Mouse (Mus musculus) liver, embryonic 14 days (tissue): ENCODE data around the gene Gm3646. TPM values are rescaled to one million over a fixed set of nuclear protein-coding genes. Genes with fewer than 3 reads are reported as not detected.

ENCODE experiments used
- polyA plus RNA-seq: library from polyadenylated mRNA; depleted of rRNA; stranded (reverse); fragments of >200 nt; gene quantifications from 2 replicates; pipeline ENCODE4 v1.2.3, GENCODE M21; 2012; rRNA removed

Gm3646 gene
- not detected in 2 replicates for polyA plus RNA-seq

GRCm38 (mm10) chr1:39805243-39805979 lies at the start of gene Gm3646:
Gene Gm3646 (minus strand): TSS chr1:39805332.

Other genes starting within 250 kb of the Gm3646 start
- 15.5 and 18.6 TPM in 2 replicates for gene Rnf149, start 227.9 kb downstream of the Gm3646 start, polyA plus RNA-seq
- gene Creg2, start 153.9 kb downstream of the Gm3646 start, polyA plus RNA-seq: not detected in 2 replicates
- gene Rfx8, start 84.3 kb downstream of the Gm3646 start, polyA plus RNA-seq: 0.03 TPM in 2 replicates
- gene Map4k4, start 95.6 kb upstream of the Gm3646 start, polyA plus RNA-seq: 13.7 and 14.2 TPM in 2 replicates